Mouse (Mus musculus): ENCODE data around the gene Hs6st1. TPM values are rescaled to one million over a fixed set of nuclear protein-coding genes. Genes with fewer than 3 reads are reported as not detected.
A peak's percentile ranks its signal among the peaks of the same experiment; 100 is the strongest.

Hs6st1 gene
- total and polyA plus RNA-seq, 2 experiments: 40.2 to 110 TPM

DNA sequence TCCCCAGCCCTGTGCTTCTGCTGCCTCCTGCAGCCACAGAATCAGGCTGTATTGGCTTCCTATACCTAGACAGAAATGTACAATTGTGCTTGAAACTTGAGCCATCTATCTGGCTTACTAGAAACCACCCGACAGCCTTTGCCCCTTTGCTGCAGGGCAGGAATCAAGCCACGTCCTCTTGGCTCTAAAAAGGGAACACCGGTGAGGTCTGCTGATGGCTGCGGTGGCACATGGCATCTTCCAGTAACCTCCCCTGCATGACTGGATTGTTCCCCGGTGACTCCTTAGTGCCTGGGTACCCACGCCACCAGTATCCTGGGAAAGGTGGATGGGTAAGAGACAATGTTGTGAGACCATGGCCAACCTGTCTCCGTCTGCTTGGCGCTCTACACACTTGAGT, 5.4 kb downstream of the Hs6st1 start:
- WGBS: 23% methylated on average over 8 of the region's 8 CpGs
- no peaks in the 10 kb centered on the region for H3K27me3 ChIP-seq (ENCODE audit: control insufficient read depth, insufficient read depth, low read length)
- DNase-seq (ENCODE audit: extremely low read depth, low read depth, low spot score): peak; percentile 89
- no peaks in the 10 kb centered on the region; the same call in 1 of the 2 replicates for H3K36me3 ChIP-seq (ENCODE audit: control insufficient read depth, insufficient read depth, low read length)
- peak overlapping the region; percentile 98 for H3K27ac ChIP-seq (replicated peaks; ENCODE audit: insufficient read depth, low read depth, low read length)
- peaks cover 49% of the 10 kb centered on the region for H3K4me1 ChIP-seq (ENCODE audit: control insufficient read depth, insufficient read depth, low read length)
- peak overlapping the region; percentile 29; the same call in 1 of the 2 replicates for H3K4me3 ChIP-seq (ENCODE audit: insufficient read depth, low read depth, low read length)
- H3K9ac ChIP-seq (ENCODE audit: low read depth, low read length): peak overlapping the region; percentile 74
- peaks cover 59% of the 10 kb centered on the region for H3K79me2 ChIP-seq (ENCODE audit: control insufficient read depth, insufficient read depth, low read length)
- TF ChIP-seq POLR2A (IDR thresholded peaks at IDR 0.05; ENCODE audit: extremely low read depth, insufficient read depth, low read length) (no peak), CTCF (IDR thresholded peaks at IDR 0.05; ENCODE audit: low read depth, low read length) (no peak)

DNA sequence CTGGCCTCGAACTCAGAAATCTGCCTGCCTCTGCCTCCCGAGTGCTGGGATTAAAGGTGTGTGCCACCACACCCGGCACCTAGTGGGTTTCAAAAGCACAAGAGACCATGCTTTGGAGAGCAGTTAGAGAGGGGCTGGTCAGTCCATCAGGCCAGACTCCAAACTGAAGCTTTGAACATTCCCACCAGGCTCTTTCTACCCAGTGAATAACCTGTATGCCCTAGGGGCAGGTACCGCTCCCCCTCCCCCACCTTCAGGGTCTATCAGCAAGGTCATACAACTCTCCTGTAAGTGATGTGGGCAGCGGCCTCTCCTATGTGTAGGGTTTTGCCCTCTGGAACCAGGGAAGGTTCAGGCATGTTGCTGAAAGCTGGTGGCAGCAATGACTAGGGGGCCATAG, 6.0 kb downstream of the Hs6st1 start:
- H3K4me1 ChIP-seq (ENCODE audit: control insufficient read depth, insufficient read depth, low read length): peaks cover 55% of the 10 kb centered on the region
- H3K27ac ChIP-seq (replicated peaks; ENCODE audit: insufficient read depth, low read depth, low read length): peak overlapping the region; percentile 98

GRCm38 (mm10) chr1:36074968-36075367, 6.8 kb downstream of the Hs6st1 start:
- 16% methylated on average over 7 of the region's 7 CpGs for WGBS
- Histone ChIP-seq H3K27me3 (ENCODE audit: control insufficient read depth, insufficient read depth, low read length) (no peaks in the 10 kb centered on the region), H3K79me2 (ENCODE audit: control insufficient read depth, insufficient read depth, low read length) (peaks cover 58% of the 10 kb centered on the region; the same call in 1 of the 2 replicates), H3K4me3 (ENCODE audit: insufficient read depth, low read depth, low read length) (no peak overlapping the region), H3K4me1 (ENCODE audit: control insufficient read depth, insufficient read depth, low read length) (peaks cover 62% of the 10 kb centered on the region), H3K27ac (replicated peaks; ENCODE audit: insufficient read depth, low read depth, low read length) (peak overlapping the region; percentile 99), H3K36me3 (ENCODE audit: control insufficient read depth, insufficient read depth, low read length) (peaks cover 2% of the 10 kb centered on the region; the same call in 1 of the 2 replicates), H3K9ac (ENCODE audit: low read depth, low read length) (peak overlapping the region; percentile 76)
- peak; percentile 99 for DNase-seq (ENCODE audit: extremely low read depth, low read depth, low spot score)
- TF ChIP-seq CTCF (IDR thresholded peaks at IDR 0.05; ENCODE audit: low read depth, low read length) (no peak), POLR2A (IDR thresholded peaks at IDR 0.05; ENCODE audit: extremely low read depth, insufficient read depth, low read length) (no peak)

More for the DNA sequence above, 6.0 kb downstream of the Hs6st1 start:
- H3K4me3 ChIP-seq (ENCODE audit: insufficient read depth, low read depth, low read length): no peak overlapping the region
- 49% methylated on average over 5 of the region's 5 CpGs for WGBS
- H3K27me3 ChIP-seq (ENCODE audit: control insufficient read depth, insufficient read depth, low read length): no peaks in the 10 kb centered on the region
- peak overlapping the region; percentile 76 for H3K9ac ChIP-seq (ENCODE audit: low read depth, low read length)
- TF ChIP-seq POLR2A (IDR thresholded peaks at IDR 0.05; ENCODE audit: extremely low read depth, insufficient read depth, low read length): no peak
- TF ChIP-seq CTCF (IDR thresholded peaks at IDR 0.05; ENCODE audit: low read depth, low read length): no peak
- DNase-seq (ENCODE audit: extremely low read depth, low read depth, low spot score): no peak
- peaks cover 58% of the 10 kb centered on the region; the same call in 1 of the 2 replicates for H3K79me2 ChIP-seq (ENCODE audit: control insufficient read depth, insufficient read depth, low read length)
- H3K36me3 ChIP-seq (ENCODE audit: control insufficient read depth, insufficient read depth, low read length): no peaks in the 10 kb centered on the region; the same call in 1 of the 2 replicates

GRCm38 (mm10) chr1:36075652-36076051, 7.5 kb downstream of the Hs6st1 start:
- peak overlapping the region; percentile 76 for H3K9ac ChIP-seq (ENCODE audit: low read depth, low read length)
- peaks cover 2% of the 10 kb centered on the region; the same call in 1 of the 2 replicates for H3K36me3 ChIP-seq (ENCODE audit: control insufficient read depth, insufficient read depth, low read length)
- peak overlapping the region; percentile 99 for H3K27ac ChIP-seq (replicated peaks; ENCODE audit: insufficient read depth, low read depth, low read length)
- TF ChIP-seq POLR2A (IDR thresholded peaks at IDR 0.05; ENCODE audit: extremely low read depth, insufficient read depth, low read length) (no peak), CTCF (IDR thresholded peaks at IDR 0.05; ENCODE audit: low read depth, low read length) (no peak)
- H3K4me3 ChIP-seq (ENCODE audit: insufficient read depth, low read depth, low read length): peak overlapping the region; percentile 27
- DNase-seq (ENCODE audit: extremely low read depth, low read depth, low spot score): peak; percentile 92
- H3K79me2 ChIP-seq (ENCODE audit: control insufficient read depth, insufficient read depth, low read length): peaks cover 57% of the 10 kb centered on the region; the same call in 1 of the 2 replicates
- H3K4me1 ChIP-seq (ENCODE audit: control insufficient read depth, insufficient read depth, low read length): peaks cover 62% of the 10 kb centered on the region
- no peaks in the 10 kb centered on the region for H3K27me3 ChIP-seq (ENCODE audit: control insufficient read depth, insufficient read depth, low read length)
- WGBS: 19% methylated on average over 5 of the region's 5 CpGs

GRCm38 (mm10) chr1:36077084-36077483, 8.9 kb downstream of the Hs6st1 start:
- H3K27me3 ChIP-seq (ENCODE audit: control insufficient read depth, insufficient read depth, low read length): no peaks in the 10 kb centered on the region
- peak overlapping the region; percentile 28 for H3K9ac ChIP-seq (ENCODE audit: low read depth, low read length)
- H3K4me3 ChIP-seq (ENCODE audit: insufficient read depth, low read depth, low read length): no peak overlapping the region
- peak overlapping the region; percentile 99 for H3K27ac ChIP-seq (replicated peaks; ENCODE audit: insufficient read depth, low read depth, low read length)
- H3K36me3 ChIP-seq (ENCODE audit: control insufficient read depth, insufficient read depth, low read length): peaks cover 5% of the 10 kb centered on the region
- peaks cover 59% of the 10 kb centered on the region for H3K79me2 ChIP-seq (ENCODE audit: control insufficient read depth, insufficient read depth, low read length)
- no peak for DNase-seq (ENCODE audit: extremely low read depth, low read depth, low spot score)
- H3K4me1 ChIP-seq (ENCODE audit: control insufficient read depth, insufficient read depth, low read length): peaks cover 61% of the 10 kb centered on the region
- TF ChIP-seq CTCF (IDR thresholded peaks at IDR 0.05; ENCODE audit: low read depth, low read length) (no peak), POLR2A (IDR thresholded peaks at IDR 0.05; ENCODE audit: extremely low read depth, insufficient read depth, low read length) (no peak)
- 57% methylated on average over 6 of the region's 6 CpGs for WGBS

- peaks cover 5% of the 10 kb centered on the region for H3K36me3 ChIP-seq (ENCODE audit: control insufficient read depth, insufficient read depth, low read length)
- H3K79me2 ChIP-seq (ENCODE audit: control insufficient read depth, insufficient read depth, low read length): peaks cover 69% of the 10 kb centered on the region
- peak; percentile 64 for DNase-seq (ENCODE audit: extremely low read depth, low read depth, low spot score)
- peak overlapping the region; percentile 40 for H3K9ac ChIP-seq (ENCODE audit: low read depth, low read length)
- 100% methylated on average over 1 of the region's 1 CpGs for WGBS
- no peaks in the 10 kb centered on the region for H3K27me3 ChIP-seq (ENCODE audit: control insufficient read depth, insufficient read depth, low read length)
- peak overlapping the region; percentile 99 for H3K27ac ChIP-seq (replicated peaks; ENCODE audit: insufficient read depth, low read depth, low read length)
- TF ChIP-seq POLR2A (IDR thresholded peaks at IDR 0.05; ENCODE audit: extremely low read depth, insufficient read depth, low read length): no peak
- no peak for TF ChIP-seq CTCF (IDR thresholded peaks at IDR 0.05; ENCODE audit: low read depth, low read length)
- no peak overlapping the region for H3K4me3 ChIP-seq (ENCODE audit: insufficient read depth, low read depth, low read length)
- peaks cover 62% of the 10 kb centered on the region for H3K4me1 ChIP-seq (ENCODE audit: control insufficient read depth, insufficient read depth, low read length)
Measured at GRCm38 (mm10) chr1:36078250-36078649, 10.1 kb downstream of the Hs6st1 start.
